ENCODE assay signal across 1 mouse cellular context in genomic region chr7:83885835-83886234, GRCm38 (mm10).
TF ChIP-seq lines count a peak whose summit lies in the region.

No protein-coding gene starts in this region.

TF ChIP-seq in MEL, 35 proteins besides CTCF, POLR2A, EP300 and RAD21 (continued from another document):
- peak; percentile 51 for TF ChIP-seq ELF1 (IDR thresholded peaks at IDR 0.05; ENCODE audit: low read depth, low read length)
- TF ChIP-seq POLR2AphosphoS2 (IDR thresholded peaks at IDR 0.05; ENCODE audit: low read length): no peak
- no peak for TF ChIP-seq MYB (IDR thresholded peaks at IDR 0.05; ENCODE audit: low read depth, low read length)
- no peak for TF ChIP-seq POLR2AphosphoS5 (IDR thresholded peaks at IDR 0.05; ENCODE audit: borderline replicate concordance, low read depth, low read length)
- no peak for TF ChIP-seq CHD2 (IDR thresholded peaks at IDR 0.05; ENCODE audit: low read length)
- TF ChIP-seq MAX (IDR thresholded peaks at IDR 0.05; ENCODE audit: low read length): peak; percentile 87
- no peak for TF ChIP-seq UBTF (IDR thresholded peaks at IDR 0.05; ENCODE audit: borderline replicate concordance, insufficient read depth, low read depth, low read length)
- TF ChIP-seq MAZ (IDR thresholded peaks at IDR 0.05; ENCODE audit: low read depth, low read length): no peak
- TF ChIP-seq E2F4 (IDR thresholded peaks at IDR 0.05; ENCODE audit: borderline replicate concordance, low read depth, low read length): no peak
- TF ChIP-seq BHLHE40 (IDR thresholded peaks at IDR 0.05; ENCODE audit: borderline replicate concordance, low read depth, low read length): no peak
- peak; percentile 73; the same call in 1 of the 2 replicates for TF ChIP-seq CHD1 (IDR thresholded peaks at IDR 0.05; ENCODE audit: low read depth, low read length)
- TF ChIP-seq GATA1 (IDR thresholded peaks at IDR 0.05; ENCODE audit: low read depth, low read length): peak; percentile 81
- TF ChIP-seq SMC3 (IDR thresholded peaks at IDR 0.05; ENCODE audit: low read depth, low read length): no peak
- peak; percentile 66 for TF ChIP-seq ETS1 (IDR thresholded peaks at IDR 0.05; ENCODE audit: low read depth, low read length)
- TF ChIP-seq ZKSCAN1 (IDR thresholded peaks at IDR 0.05; ENCODE audit: low read depth, low read length): no peak
- peak; percentile 35; the same call in 1 of the 2 replicates for TF ChIP-seq KAT2A (conservative IDR thresholded peaks at IDR 0.05; ENCODE audit: low read depth, low read length)
- TF ChIP-seq HCFC1 (IDR thresholded peaks at IDR 0.05; ENCODE audit: low read depth, low read length): no peak; the same call in 1 of the 2 replicates
- TF ChIP-seq ZMIZ1 (IDR thresholded peaks at IDR 0.05; ENCODE audit: low read depth, low read length): 0 out of 2 replicates have a peak, but pooled peaks have one; percentile 23
- TF ChIP-seq SIN3A (IDR thresholded peaks at IDR 0.05; ENCODE audit: low read length): peak; percentile 83
- TF ChIP-seq TAL1 (IDR thresholded peaks at IDR 0.05; ENCODE audit: low read length): peak; percentile 78
- TF ChIP-seq MYC (IDR thresholded peaks at IDR 0.05; ENCODE audit: low read depth, low read length): peak; percentile 92
- TF ChIP-seq JUND (IDR thresholded peaks at IDR 0.05; ENCODE audit: low read depth, low read length): no peak
- no peak for TF ChIP-seq RCOR1 (IDR thresholded peaks at IDR 0.05; ENCODE audit: low read depth, low read length)
- TF ChIP-seq ZC3H11A (IDR thresholded peaks at IDR 0.05; ENCODE audit: low read depth, low read length): no peak
- TF ChIP-seq ZNF384 (IDR thresholded peaks at IDR 0.05; ENCODE audit: low read depth, low read length): 0 out of 2 replicates have a peak, but pooled peaks have one; percentile 8
- TF ChIP-seq NELFE (IDR thresholded peaks at IDR 0.05; ENCODE audit: low read depth, low read length): peak; percentile 47
- no peak for TF ChIP-seq MAFK (IDR thresholded peaks at IDR 0.05; ENCODE audit: borderline replicate concordance, low read depth, low read length)
- 0 out of 2 replicates have a peak, but pooled peaks have one; percentile 17 for TF ChIP-seq USF1 (IDR thresholded peaks at IDR 0.05; ENCODE audit: low read depth, low read length)
- TF ChIP-seq USF2 (IDR thresholded peaks at IDR 0.05; ENCODE audit: borderline replicate concordance in 1 of 2, insufficient read depth in 1 of 2, low read depth in 1 of 2, low read length in 2 of 2): no peak
- peak; percentile 91 for TF ChIP-seq MXI1 (IDR thresholded peaks at IDR 0.05; ENCODE audit: low read depth, low read length)
TF ChIP-seq in MEL: peak in this region for 16.
